Mouse (Mus musculus) olfactory bulb, adult 2 months (tissue): ENCODE measurements around the gene Sec22c.

Experiments
- CTCF ChIP-seq: fragments of 200-500 bp; IDR thresholded peaks from 2 replicates; pipeline ENCODE4 v1.5.1; 2012; ENCODE audit warnings: low read depth, mild to moderate bottlenecking, low read length, moderate library complexity; ENCODE audit not compliant: insufficient read depth
- POLR2A ChIP-seq: fragments of 200-500 bp; IDR thresholded peaks from 2 replicates; pipeline ENCODE4 v1.6.1; 2012; ENCODE audit warnings: mild to moderate bottlenecking, low read depth, low read length, moderate library complexity; ENCODE audit not compliant: insufficient read depth

- TF ChIP-seq CTCF = no peak
- no peak for TF ChIP-seq POLR2A
These were observed 73.3 kb downstream of the Sec22c start for GRCm38 (mm10) chr9:121631946-121632345.
